Mouse (Mus musculus) lung, adult 2 months (tissue): ENCODE results near the gene Stxbp2. TPM values are rescaled to one million over a fixed set of nuclear protein-coding genes. Genes with fewer than 3 reads are reported as not detected.

Experiments
- DNase-seq: peaks from one replicate; pipeline ENCODE4 v3.0.0; 2022
- H3K4me1 ChIP-seq: fragments of 200-500 bp; 2 replicates; pipeline ENCODE4 v1.6.1; 2011; ENCODE audit warnings: low read length; ENCODE audit not compliant: control insufficient read depth, insufficient read depth
- H3K4me3 ChIP-seq: fragments of 200-500 bp; replicated peaks from 2 replicates; pipeline ENCODE3; 2011; ENCODE audit warnings: low read depth, mild to moderate bottlenecking, control low read depth, low read length; ENCODE audit errors: extremely low read depth
- CTCF ChIP-seq: fragments of 200-500 bp; IDR thresholded peaks from 2 replicates; pipeline ENCODE4 v1.5.1; 2011; ENCODE audit warnings: mild to moderate bottlenecking, low read length, control low read depth; ENCODE audit not compliant: insufficient read depth
- POLR2A ChIP-seq: fragments of 200-500 bp; IDR thresholded peaks from 2 replicates; pipeline ENCODE4 v1.6.1; 2011; ENCODE audit warnings: low read depth, mild to moderate bottlenecking, control low read depth, low read length, borderline replicate concordance; ENCODE audit errors: extremely low read depth
- WGBS: fragments of 180-500 bp; shearing (Covaris S2); methylation state at CpG from one replicate; pipeline ENCODE4 v1.1.7; 2018; 5-methylcytosine and 5-hydroxymethylcytosine counted together
- polyA plus RNA-seq: library from polyadenylated mRNA; depleted of rRNA; stranded (reverse); fragments of >200 nt; gene quantifications from 2 replicates; pipeline ENCODE4 v1.2.3, GENCODE M21; 2012

Stxbp2 gene
- polyA plus RNA-seq, 1 experiment, result 153 TPM

GRCm38 (mm10) chr8:3599219-3599618 lies 31.5 kb upstream of the Stxbp2 start:
- TF ChIP-seq CTCF (no peak), POLR2A (no peak)
- Histone ChIP-seq H3K4me1 (no peaks in the 10 kb centered on the region), H3K4me3 (no peak overlapping the region)
- no peak for DNase-seq
- WGBS, result 88% methylated on average over 1 of the region's 1 CpGs

- DNase-seq, result no peak
- Histone ChIP-seq H3K4me3 (no peak overlapping the region), H3K4me1 (no peaks in the 10 kb centered on the region)
- whole genome bisulfite sequencing, result 54% methylated on average over 6 of the region's 6 CpGs
- TF ChIP-seq CTCF (no peak), POLR2A (no peak)
These were observed 30.4 kb upstream of the Stxbp2 start for GRCm38 (mm10) chr8:3600401-3600800.

GRCm38 (mm10) chr8:3603439-3603838 lies 27.3 kb upstream of the Stxbp2 start:
- no peaks in the 10 kb centered on the region for H3K4me1 ChIP-seq
- 59% methylated on average over 13 of the region's 13 CpGs for WGBS
- no peak overlapping the region for H3K4me3 ChIP-seq
- no peak for DNase-seq
- TF ChIP-seq CTCF (no peak), POLR2A (no peak)

GRCm38 (mm10) chr8:3606593-3606992 lies 24.2 kb upstream of the Stxbp2 start:
- 42% methylated on average over 16 of the region's 16 CpGs for WGBS
- H3K4me3 ChIP-seq, result no peak overlapping the region
- no peak for TF ChIP-seq POLR2A
- no peak for TF ChIP-seq CTCF
- H3K4me1 ChIP-seq, result no peaks in the 10 kb centered on the region
- DNase-seq, result no peak

GRCm38 (mm10) chr8:3607822-3608221 lies 22.9 kb upstream of the Stxbp2 start:
- Histone ChIP-seq H3K4me3 (no peak overlapping the region), H3K4me1 (no peaks in the 10 kb centered on the region)
- no peak for DNase-seq
- TF ChIP-seq POLR2A, result no peak
- no peak for TF ChIP-seq CTCF
- 88% methylated on average over 7 of the region's 7 CpGs for WGBS

- Histone ChIP-seq H3K4me1 (no peaks in the 10 kb centered on the region), H3K4me3 (no peak overlapping the region)
- WGBS, result 63% methylated on average over 12 of the region's 12 CpGs
- TF ChIP-seq CTCF, result no peak
- TF ChIP-seq POLR2A, result no peak
- peak; percentile 40 for DNase-seq
These were observed 21.5 kb upstream of the Stxbp2 start for GRCm38 (mm10) chr8:3609046-3609815.

GRCm38 (mm10) chr8:3609816-3610150 lies 21.0 kb upstream of the Stxbp2 start:
- 70% methylated on average over 6 of the region's 6 CpGs for whole genome bisulfite sequencing
- Histone ChIP-seq H3K4me1 (no peaks in the 10 kb centered on the region), H3K4me3 (no peak overlapping the region)
- no peak for TF ChIP-seq CTCF
- peak; percentile 27; the same call in 1 of the 2 replicates for TF ChIP-seq POLR2A
- DNase-seq, result peak; percentile 48

- WGBS, result under 1% methylated on average over 37 of the region's 37 CpGs
These were observed 9.4 kb upstream of the Stxbp2 start, which contains the start of the genes Xab2 and Pet100 for GRCm38 (mm10) chr8:3621199-3621970. Gene Xab2, minus strand, starts transcription at chr8:3621316. Gene Pet100, plus strand, starts transcription at chr8:3621548.

GRCm38 (mm10) chr8:3622119-3622518 lies 8.6 kb upstream of the Stxbp2 start:
- H3K4me3 ChIP-seq, result no peak overlapping the region
- DNase-seq, result no peak
- no peaks in the 10 kb centered on the region; the same call in 1 of the 2 replicates for H3K4me1 ChIP-seq
- 58% methylated on average over 8 of the region's 8 CpGs for WGBS
- no peak for TF ChIP-seq POLR2A
- no peak for TF ChIP-seq CTCF

More at GRCm38 (mm10) chr8:3621199-3621970, 9.4 kb upstream of the Stxbp2 start, which contains the start of the genes Xab2 and Pet100:
- Histone ChIP-seq H3K4me1 (no peaks in the 10 kb centered on the region; the same call in 1 of the 2 replicates), H3K4me3 (peak within 1 kb of the TSS; percentile 82)
- TF ChIP-seq CTCF (no peak), POLR2A (peak; percentile 90; the same call in 1 of the 2 replicates)
- peak; percentile 98 for DNase-seq

- Histone ChIP-seq H3K4me1 (no peaks in the 10 kb centered on the region), H3K4me3 (no peak within 1 kb of the TSS)
- WGBS, result 53% methylated on average over 1 of the region's 1 CpGs
- TF ChIP-seq CTCF (no peak), POLR2A (no peak)
- no peak for DNase-seq
These were observed 5.3 kb upstream of the Stxbp2 start, which contains the start of gene Pcp2 for GRCm38 (mm10) chr8:3625445-3625844. Gene Pcp2, minus strand, starts transcription at chr8:3625545.
